Mouse (Mus musculus): Measurements from ENCODE around the gene Pappa. TPM values are rescaled to one million over a fixed set of nuclear protein-coding genes. Genes with fewer than 3 reads are reported as not detected.

Pappa gene
- polyA plus RNA-seq, 1 experiment, result 0.08 TPM

- Histone ChIP-seq H3K4me3 (ENCODE audit: insufficient read depth, low read depth, low read length) (no peak overlapping the region), H3K27ac (replicated peaks; ENCODE audit: low read depth, low read length) (no peak overlapping the region), H3K4me1 (ENCODE audit: control insufficient read depth, insufficient read depth, insufficient read length, low read length) (no peaks in the 10 kb centered on the region)
Observed at GRCm38 (mm10) chr4:65273299-65273851, 149.4 kb downstream of the Pappa start.

- Histone ChIP-seq H3K4me3 (ENCODE audit: insufficient read depth, low read depth, low read length) (no peak overlapping the region), H3K4me1 (ENCODE audit: control insufficient read depth, insufficient read depth, insufficient read length, low read length) (no peaks in the 10 kb centered on the region), H3K27ac (replicated peaks; ENCODE audit: low read depth, low read length) (no peak overlapping the region)
Observed at GRCm38 (mm10) chr4:65278451-65279271, 154.7 kb downstream of the Pappa start.

- no peaks in the 10 kb centered on the region for H3K4me1 ChIP-seq (ENCODE audit: control insufficient read depth, insufficient read depth, insufficient read length, low read length)
Observed at GRCm38 (mm10) chr4:65279272-65279653, 155.3 kb downstream of the Pappa start.

GRCm38 (mm10) chr4:65279979-65280677, 156.2 kb downstream of the Pappa start:
- Histone ChIP-seq H3K4me1 (ENCODE audit: control insufficient read depth, insufficient read depth, insufficient read length, low read length) (no peaks in the 10 kb centered on the region), H3K27ac (replicated peaks; ENCODE audit: low read depth, low read length) (no peak overlapping the region), H3K4me3 (ENCODE audit: insufficient read depth, low read depth, low read length) (no peak overlapping the region)

More at GRCm38 (mm10) chr4:65279272-65279653, 155.3 kb downstream of the Pappa start:
- H3K27ac ChIP-seq (replicated peaks; ENCODE audit: low read depth, low read length), result no peak overlapping the region
- H3K4me3 ChIP-seq (ENCODE audit: insufficient read depth, low read depth, low read length), result no peak overlapping the region

- Histone ChIP-seq H3K27ac (replicated peaks; ENCODE audit: low read depth, low read length) (no peak overlapping the region), H3K4me1 (ENCODE audit: control insufficient read depth, insufficient read depth, insufficient read length, low read length) (no peaks in the 10 kb centered on the region), H3K4me3 (ENCODE audit: insufficient read depth, low read depth, low read length) (no peak overlapping the region)
Observed at GRCm38 (mm10) chr4:65280888-65281287, 156.9 kb downstream of the Pappa start.

GRCm38 (mm10) chr4:65283611-65284010, 159.6 kb downstream of the Pappa start:
- no peak overlapping the region for H3K27ac ChIP-seq (replicated peaks; ENCODE audit: low read depth, low read length)
- no peaks in the 10 kb centered on the region for H3K4me1 ChIP-seq (ENCODE audit: control insufficient read depth, insufficient read depth, insufficient read length, low read length)
- H3K4me3 ChIP-seq (ENCODE audit: insufficient read depth, low read depth, low read length), result no peak overlapping the region

GRCm38 (mm10) chr4:65285165-65285564, 161.2 kb downstream of the Pappa start:
- Histone ChIP-seq H3K4me3 (ENCODE audit: insufficient read depth, low read depth, low read length) (no peak overlapping the region), H3K4me1 (ENCODE audit: control insufficient read depth, insufficient read depth, insufficient read length, low read length) (no peaks in the 10 kb centered on the region), H3K27ac (replicated peaks; ENCODE audit: low read depth, low read length) (no peak overlapping the region)

- no peaks in the 10 kb centered on the region for H3K4me1 ChIP-seq (ENCODE audit: control insufficient read depth, insufficient read depth, insufficient read length, low read length)
- no peak overlapping the region for H3K27ac ChIP-seq (replicated peaks; ENCODE audit: low read depth, low read length)
- H3K4me3 ChIP-seq (ENCODE audit: insufficient read depth, low read depth, low read length), result no peak overlapping the region
Observed at GRCm38 (mm10) chr4:65289247-65289646, 165.3 kb downstream of the Pappa start.

GRCm38 (mm10) chr4:65295741-65296140, 171.8 kb downstream of the Pappa start:
- Histone ChIP-seq H3K27ac (replicated peaks; ENCODE audit: low read depth, low read length) (no peak overlapping the region), H3K4me3 (ENCODE audit: insufficient read depth, low read depth, low read length) (no peak overlapping the region), H3K4me1 (ENCODE audit: control insufficient read depth, insufficient read depth, insufficient read length, low read length) (peaks cover 2% of the 10 kb centered on the region; the same call in 1 of the 2 replicates)

GRCm38 (mm10) chr4:65296356-65296967, 172.5 kb downstream of the Pappa start:
- no peak overlapping the region for H3K4me3 ChIP-seq (ENCODE audit: insufficient read depth, low read depth, low read length)
- no peak overlapping the region for H3K27ac ChIP-seq (replicated peaks; ENCODE audit: low read depth, low read length)

GRCm38 (mm10) chr4:65296968-65297499, 173.1 kb downstream of the Pappa start:
- H3K27ac ChIP-seq (replicated peaks; ENCODE audit: low read depth, low read length), result no peak overlapping the region
- H3K4me1 ChIP-seq (ENCODE audit: control insufficient read depth, insufficient read depth, insufficient read length, low read length), result peaks cover 2% of the 10 kb centered on the region; the same call in 1 of the 2 replicates
- H3K4me3 ChIP-seq (ENCODE audit: insufficient read depth, low read depth, low read length), result no peak overlapping the region

More at GRCm38 (mm10) chr4:65296356-65296967, 172.5 kb downstream of the Pappa start:
- H3K4me1 ChIP-seq (ENCODE audit: control insufficient read depth, insufficient read depth, insufficient read length, low read length), result peaks cover 2% of the 10 kb centered on the region; the same call in 1 of the 2 replicates

- Histone ChIP-seq H3K4me1 (ENCODE audit: control insufficient read depth, insufficient read depth, insufficient read length, low read length) (peaks cover 2% of the 10 kb centered on the region; the same call in 1 of the 2 replicates), H3K4me3 (ENCODE audit: insufficient read depth, low read depth, low read length) (no peak overlapping the region), H3K27ac (replicated peaks; ENCODE audit: low read depth, low read length) (no peak overlapping the region)
Observed at GRCm38 (mm10) chr4:65298212-65299181, 174.5 kb downstream of the Pappa start.

- Histone ChIP-seq H3K27ac (replicated peaks; ENCODE audit: low read depth, low read length) (no peak overlapping the region), H3K4me1 (ENCODE audit: control insufficient read depth, insufficient read depth, insufficient read length, low read length) (peaks cover 2% of the 10 kb centered on the region; the same call in 1 of the 2 replicates), H3K4me3 (ENCODE audit: insufficient read depth, low read depth, low read length) (no peak overlapping the region)
Observed at GRCm38 (mm10) chr4:65299365-65299764, 175.4 kb downstream of the Pappa start.

GRCm38 (mm10) chr4:65300431-65300830, 176.5 kb downstream of the Pappa start:
- H3K27ac ChIP-seq (replicated peaks; ENCODE audit: low read depth, low read length), result no peak overlapping the region
- H3K4me3 ChIP-seq (ENCODE audit: insufficient read depth, low read depth, low read length), result no peak overlapping the region
- no peaks in the 10 kb centered on the region for H3K4me1 ChIP-seq (ENCODE audit: control insufficient read depth, insufficient read depth, insufficient read length, low read length)

Measured in brown adipose tissue, adult 24 weeks (tissue).